Mouse (Mus musculus) hindbrain, embryonic 16.5 days (tissue): ENCODE measurements around the gene Rab40c. TPM values are rescaled to one million over a fixed set of nuclear protein-coding genes. Genes with fewer than 3 reads are reported as not detected.
"Not testable (repeated sequence)": the region's sequence is repeated elsewhere in the genome, so short reads cannot be mapped to it uniquely, and the experiment has no call there.

Source experiments
- ATAC-seq: fragments of 200-750 bp; cut with Nextera tagmentation; 2 replicates; pipeline ENCODE4 v1.8.0; 2017; ENCODE audit warnings: moderate TSS enrichment, moderate library complexity
- H3K27ac ChIP-seq: fragments of 300-500 bp; sonication (generic); 2 replicates; pipeline ENCODE4 v1.5.1; 2014; ENCODE audit warnings: low read depth, mild to moderate bottlenecking, control low read depth, low read length, moderate library complexity
- H3K27me3 ChIP-seq: fragments of 300-500 bp; sonication (generic); replicated peaks from 2 replicates; pipeline ENCODE4 v1.6.1; 2014; ENCODE audit warnings: low read length; ENCODE audit not compliant: control insufficient read depth, insufficient read depth
- H3K36me3 ChIP-seq: fragments of 300-500 bp; sonication (generic); 2 replicates; pipeline ENCODE4 v1.6.1; 2014; ENCODE audit warnings: mild to moderate bottlenecking, low read length, moderate library complexity, mixed read lengths; ENCODE audit not compliant: control insufficient read depth, insufficient read depth
- H3K4me1 ChIP-seq: fragments of 300-500 bp; sonication (generic); 2 replicates; pipeline ENCODE4 v1.6.1; 2014; ENCODE audit warnings: low read depth, low read length; ENCODE audit not compliant: control insufficient read depth, insufficient read depth
- H3K4me2 ChIP-seq: fragments of 300-500 bp; sonication (generic); 2 replicates; pipeline ENCODE4 v1.6.1; 2014; ENCODE audit warnings: mild to moderate bottlenecking, low read length, control low read depth, moderate library complexity
- H3K4me3 ChIP-seq: fragments of 300-500 bp; sonication (generic); 2 replicates; pipeline ENCODE4 v1.5.1; 2014; ENCODE audit warnings: mild to moderate bottlenecking, low read length, control low read depth, moderate library complexity
- H3K9ac ChIP-seq: fragments of 300-500 bp; sonication (generic); 2 replicates; pipeline ENCODE4 v1.6.1; 2014; ENCODE audit warnings: low read depth, mild to moderate bottlenecking, control low read depth, low read length, moderate library complexity
- H3K9me3 ChIP-seq: fragments of 300-500 bp; sonication (generic); 2 replicates; pipeline ENCODE4 v1.6.1; 2014; ENCODE audit warnings: mild to moderate bottlenecking, low read length, moderate library complexity; ENCODE audit not compliant: control insufficient read depth
- WGBS: fragments of 180-500 bp; shearing (Covaris S2); extraction: QIAGEN DNeasy Blood & Tissue Kit; methylation state at CpG from one replicate; pipeline ENCODE4 v1.1.7; 2014; 5-methylcytosine and 5-hydroxymethylcytosine counted together
- polyA plus RNA-seq: library from polyadenylated mRNA; unstranded; fragments of >200 nt; fragmentation: Nextera tagmentation; extraction: Ambion mirVana; gene quantifications from 2 replicates; pipeline ENCODE4 v1.2.1, GENCODE M21; 2015

Rab40c gene
- polyA plus RNA-seq, 1 experiment from 2014 or later = 49.5 TPM

GRCm38 (mm10) chr17:25875171-25876136 lies 44.1 kb downstream of the Rab40c start:
- H3K4me2 ChIP-seq = peak overlapping the region; percentile 94
- no peaks in the 10 kb centered on the region for H3K27me3 ChIP-seq
- ATAC-seq = peak; percentile 93
- under 1% methylated on average over 59 of the region's 59 CpGs for WGBS
- peak overlapping the region; percentile 97 for H3K27ac ChIP-seq
- H3K4me3 ChIP-seq = peak overlapping the region; percentile 86
- H3K4me1 ChIP-seq = peaks cover 23% of the 10 kb centered on the region
- peak overlapping the region; percentile 93 for H3K9ac ChIP-seq
- no peaks in the 10 kb centered on the region for H3K9me3 ChIP-seq
- peaks cover 15% of the 10 kb centered on the region for H3K36me3 ChIP-seq

- H3K9ac ChIP-seq = peak within 1 kb of the TSS; percentile 93
- peak; percentile 78 for ATAC-seq
Observed at GRCm38 (mm10) chr17:25874721-25875170, 44.8 kb downstream of the Rab40c start, which contains the start of gene Mettl26. TSS of gene Mettl26 (plus strand) at chr17:25875074.

GRCm38 (mm10) chr17:25874148-25874720 lies 45.3 kb downstream of the Rab40c start:
- Histone ChIP-seq H3K9ac (peak overlapping the region; percentile 73), H3K9me3 (no peaks in the 10 kb centered on the region), H3K4me2 (peak overlapping the region; percentile 94), H3K27ac (peak overlapping the region; percentile 97), H3K36me3 (peaks cover 11% of the 10 kb centered on the region), H3K4me3 (peak overlapping the region; percentile 86), H3K27me3 (no peaks in the 10 kb centered on the region), H3K4me1 (peaks cover 21% of the 10 kb centered on the region)
- WGBS = 4% methylated on average over 14 of the region's 14 CpGs
- no peak for ATAC-seq

More at GRCm38 (mm10) chr17:25874721-25875170, 44.8 kb downstream of the Rab40c start, which contains the start of gene Mettl26:
- under 1% methylated on average over 25 of the region's 25 CpGs for WGBS
- no peaks in the 10 kb centered on the region for H3K27me3 ChIP-seq
- H3K9me3 ChIP-seq = no peaks in the 10 kb centered on the region
- H3K4me2 ChIP-seq = peak within 1 kb of the TSS; percentile 94
- H3K36me3 ChIP-seq = peaks cover 15% of the 10 kb centered on the region
- H3K27ac ChIP-seq = peak within 1 kb of the TSS; percentile 97
- peak within 1 kb of the TSS; percentile 86 for H3K4me3 ChIP-seq
- H3K4me1 ChIP-seq = peaks cover 21% of the 10 kb centered on the region

GRCm38 (mm10) chr17:25873405-25874147 lies 46.0 kb downstream of the Rab40c start:
- Histone ChIP-seq H3K9me3 (no peaks in the 10 kb centered on the region), H3K36me3 (peaks cover 8% of the 10 kb centered on the region), H3K4me2 (peak overlapping the region; percentile 94), H3K27me3 (no peaks in the 10 kb centered on the region), H3K4me3 (peak overlapping the region; percentile 86), H3K4me1 (peaks cover 25% of the 10 kb centered on the region), H3K9ac (peak overlapping the region; percentile 73), H3K27ac (peak overlapping the region; percentile 97)
- 78% methylated on average over 11 of the region's 11 CpGs for WGBS
- no peak for ATAC-seq

- Histone ChIP-seq H3K27me3 (no peaks in the 10 kb centered on the region), H3K4me1 (peaks cover 30% of the 10 kb centered on the region), H3K27ac (no peak overlapping the region), H3K4me3 (no peak overlapping the region), H3K4me2 (no peak overlapping the region), H3K9me3 (no peaks in the 10 kb centered on the region), H3K36me3 (no peaks in the 10 kb centered on the region), H3K9ac (no peak overlapping the region)
- WGBS = 85% methylated on average over 3 of the region's 3 CpGs
- no peak for ATAC-seq
Observed at GRCm38 (mm10) chr17:25872676-25873075, 46.9 kb downstream of the Rab40c start.

GRCm38 (mm10) chr17:25871566-25871965 lies 48.0 kb downstream of the Rab40c start:
- H3K27me3 ChIP-seq, H3K4me3 ChIP-seq, H3K9me3 ChIP-seq, H3K27ac ChIP-seq, H3K36me3 ChIP-seq, H3K9ac ChIP-seq, ATAC-seq, H3K4me2 ChIP-seq: not testable (repeated sequence)
- peaks cover 30% of the 10 kb centered on the region for H3K4me1 ChIP-seq

GRCm38 (mm10) chr17:25869954-25870353 lies 49.6 kb downstream of the Rab40c start:
- no peaks in the 10 kb centered on the region for H3K9me3 ChIP-seq
- ATAC-seq = no peak
- peaks cover 25% of the 10 kb centered on the region for H3K4me1 ChIP-seq
- H3K4me2 ChIP-seq = no peak overlapping the region
- H3K27me3 ChIP-seq = no peaks in the 10 kb centered on the region
- no peak overlapping the region for H3K4me3 ChIP-seq
- WGBS = 82% methylated on average over 2 of the region's 2 CpGs
- H3K27ac ChIP-seq = no peak overlapping the region
- no peaks in the 10 kb centered on the region for H3K36me3 ChIP-seq
- no peak overlapping the region for H3K9ac ChIP-seq

GRCm38 (mm10) chr17:25869498-25869897 lies 50.0 kb downstream of the Rab40c start:
- Histone ChIP-seq H3K4me1 (peaks cover 25% of the 10 kb centered on the region), H3K9ac (no peak overlapping the region), H3K9me3 (no peaks in the 10 kb centered on the region), H3K27ac (no peak overlapping the region), H3K4me3 (no peak overlapping the region), H3K4me2 (no peak overlapping the region), H3K27me3 (no peaks in the 10 kb centered on the region), H3K36me3 (no peaks in the 10 kb centered on the region)
- ATAC-seq = no peak
- WGBS = 85% methylated on average over 8 of the region's 8 CpGs
